Mouse (Mus musculus): Measurements from ENCODE around the gene Snn. TPM values are rescaled to one million over a fixed set of nuclear protein-coding genes. Genes with fewer than 3 reads are reported as not detected.

The Snn gene
- polyA plus RNA-seq, 1 experiment from 2014 or later: 66.4 TPM

- no peak for ATAC-seq (replicated peaks; ENCODE audit: insufficient number of reproducible peaks, low FRiP score, low TSS enrichment, low read depth)
- Histone ChIP-seq H3K4me2 (ENCODE audit: low read depth, low read length) (no peak overlapping the region), H3K27ac (replicated peaks; ENCODE audit: low read depth, low read length) (no peak overlapping the region), H3K9me3 (replicated peaks; ENCODE audit: control insufficient read depth, low read length) (no peaks in the 10 kb centered on the region), H3K4me1 (ENCODE audit: control insufficient read depth, insufficient read depth, low read length) (0 out of 2 replicates have a peak, but pooled peaks cover 2% of the 10 kb centered on the region), H3K4me3 (ENCODE audit: low read depth, low read length) (no peak overlapping the region), H3K27me3 (ENCODE audit: control insufficient read depth, insufficient read depth, low read length) (no peaks in the 10 kb centered on the region), H3K36me3 (replicated peaks; ENCODE audit: control insufficient read depth, insufficient read depth, low read depth, low read length) (no peaks in the 10 kb centered on the region), H3K9ac (replicated peaks; ENCODE audit: low read length) (no peak overlapping the region)
- WGBS: 59% methylated on average over 11 of the region's 11 CpGs
- no peak for DNase-seq (ENCODE audit: low spot score)
These were observed 42.7 kb upstream of the Snn start for GRCm38 (mm10) chr16:11017807-11018595.

- Histone ChIP-seq H3K27me3 (ENCODE audit: control insufficient read depth, insufficient read depth, low read length) (no peaks in the 10 kb centered on the region), H3K27ac (replicated peaks; ENCODE audit: low read depth, low read length) (no peak overlapping the region), H3K4me1 (ENCODE audit: control insufficient read depth, insufficient read depth, low read length) (0 out of 2 replicates have a peak, but pooled peaks cover 2% of the 10 kb centered on the region), H3K4me2 (ENCODE audit: low read depth, low read length) (no peak overlapping the region), H3K9ac (replicated peaks; ENCODE audit: low read length) (no peak overlapping the region), H3K9me3 (replicated peaks; ENCODE audit: control insufficient read depth, low read length) (no peaks in the 10 kb centered on the region), H3K4me3 (ENCODE audit: low read depth, low read length) (no peak overlapping the region), H3K36me3 (replicated peaks; ENCODE audit: control insufficient read depth, insufficient read depth, low read depth, low read length) (no peaks in the 10 kb centered on the region)
- WGBS: 41% methylated on average over 3 of the region's 3 CpGs
- ATAC-seq (replicated peaks; ENCODE audit: insufficient number of reproducible peaks, low FRiP score, low TSS enrichment, low read depth) (peak; percentile 81), DNase-seq (ENCODE audit: low spot score) (peak; percentile 33)
These were observed 39.2 kb upstream of the Snn start for GRCm38 (mm10) chr16:11021403-11022112.

- no peak overlapping the region for H3K4me3 ChIP-seq (ENCODE audit: low read depth, low read length)
- H3K4me2 ChIP-seq (ENCODE audit: low read depth, low read length): no peak overlapping the region
- DNase-seq (ENCODE audit: low spot score) (no peak), ATAC-seq (replicated peaks; ENCODE audit: insufficient number of reproducible peaks, low FRiP score, low TSS enrichment, low read depth) (0 out of 2 replicates have a peak, but pooled peaks have one; percentile 19)
- no peak overlapping the region for H3K27ac ChIP-seq (replicated peaks; ENCODE audit: low read depth, low read length)
- H3K27me3 ChIP-seq (ENCODE audit: control insufficient read depth, insufficient read depth, low read length): no peaks in the 10 kb centered on the region
- 87% methylated on average over 4 of the region's 4 CpGs for WGBS
- 0 out of 2 replicates have a peak, but pooled peaks cover 2% of the 10 kb centered on the region for H3K4me1 ChIP-seq (ENCODE audit: control insufficient read depth, insufficient read depth, low read length)
- H3K9ac ChIP-seq (replicated peaks; ENCODE audit: low read length): no peak overlapping the region
- no peaks in the 10 kb centered on the region for H3K9me3 ChIP-seq (replicated peaks; ENCODE audit: control insufficient read depth, low read length)
- no peaks in the 10 kb centered on the region for H3K36me3 ChIP-seq (replicated peaks; ENCODE audit: control insufficient read depth, insufficient read depth, low read depth, low read length)
These were observed 38.6 kb upstream of the Snn start for GRCm38 (mm10) chr16:11022113-11022489.

- WGBS: 80% methylated on average over 5 of the region's 5 CpGs
- no peak overlapping the region for H3K9ac ChIP-seq (replicated peaks; ENCODE audit: low read length)
- no peak for ATAC-seq (replicated peaks; ENCODE audit: insufficient number of reproducible peaks, low FRiP score, low TSS enrichment, low read depth)
These were observed 37.1 kb upstream of the Snn start for GRCm38 (mm10) chr16:11023618-11024017.

GRCm38 (mm10) chr16:11024841-11025240 is 35.9 kb upstream of the Snn start:
- Histone ChIP-seq H3K4me2 (ENCODE audit: low read depth, low read length) (no peak overlapping the region), H3K27me3 (ENCODE audit: control insufficient read depth, insufficient read depth, low read length) (no peaks in the 10 kb centered on the region), H3K4me1 (ENCODE audit: control insufficient read depth, insufficient read depth, low read length) (0 out of 2 replicates have a peak, but pooled peaks cover 2% of the 10 kb centered on the region), H3K36me3 (replicated peaks; ENCODE audit: control insufficient read depth, insufficient read depth, low read depth, low read length) (no peaks in the 10 kb centered on the region), H3K9me3 (replicated peaks; ENCODE audit: control insufficient read depth, low read length) (no peaks in the 10 kb centered on the region), H3K4me3 (ENCODE audit: low read depth, low read length) (no peak overlapping the region), H3K27ac (replicated peaks; ENCODE audit: low read depth, low read length) (no peak overlapping the region), H3K9ac (replicated peaks; ENCODE audit: low read length) (no peak overlapping the region)
- ATAC-seq (replicated peaks; ENCODE audit: insufficient number of reproducible peaks, low FRiP score, low TSS enrichment, low read depth): no peak
- DNase-seq (ENCODE audit: low spot score): no peak
- 83% methylated on average over 3 of the region's 3 CpGs for WGBS

More at GRCm38 (mm10) chr16:11023618-11024017, 37.1 kb upstream of the Snn start:
- H3K27me3 ChIP-seq (ENCODE audit: control insufficient read depth, insufficient read depth, low read length): no peaks in the 10 kb centered on the region
- no peaks in the 10 kb centered on the region for H3K9me3 ChIP-seq (replicated peaks; ENCODE audit: control insufficient read depth, low read length)
- H3K4me2 ChIP-seq (ENCODE audit: low read depth, low read length): no peak overlapping the region
- no peak overlapping the region for H3K4me3 ChIP-seq (ENCODE audit: low read depth, low read length)
- no peak overlapping the region for H3K27ac ChIP-seq (replicated peaks; ENCODE audit: low read depth, low read length)
- no peak for DNase-seq (ENCODE audit: low spot score)
- H3K36me3 ChIP-seq (replicated peaks; ENCODE audit: control insufficient read depth, insufficient read depth, low read depth, low read length): no peaks in the 10 kb centered on the region
- 0 out of 2 replicates have a peak, but pooled peaks cover 2% of the 10 kb centered on the region for H3K4me1 ChIP-seq (ENCODE audit: control insufficient read depth, insufficient read depth, low read length)

GRCm38 (mm10) chr16:11028206-11028605 is 32.5 kb upstream of the Snn start:
- Histone ChIP-seq H3K27me3 (ENCODE audit: control insufficient read depth, insufficient read depth, low read length) (no peaks in the 10 kb centered on the region), H3K4me2 (ENCODE audit: low read depth, low read length) (no peak overlapping the region), H3K9ac (replicated peaks; ENCODE audit: low read length) (no peak overlapping the region), H3K9me3 (replicated peaks; ENCODE audit: control insufficient read depth, low read length) (no peaks in the 10 kb centered on the region), H3K36me3 (replicated peaks; ENCODE audit: control insufficient read depth, insufficient read depth, low read depth, low read length) (no peaks in the 10 kb centered on the region), H3K4me3 (ENCODE audit: low read depth, low read length) (no peak overlapping the region), H3K4me1 (ENCODE audit: control insufficient read depth, insufficient read depth, low read length) (no peaks in the 10 kb centered on the region), H3K27ac (replicated peaks; ENCODE audit: low read depth, low read length) (no peak overlapping the region)
- 79% methylated on average over 7 of the region's 7 CpGs for WGBS
- no peak for ATAC-seq (replicated peaks; ENCODE audit: insufficient number of reproducible peaks, low FRiP score, low TSS enrichment, low read depth)
- no peak for DNase-seq (ENCODE audit: low spot score)

GRCm38 (mm10) chr16:11030844-11031243 is 29.9 kb upstream of the Snn start:
- Histone ChIP-seq H3K9me3 (replicated peaks; ENCODE audit: control insufficient read depth, low read length) (no peaks in the 10 kb centered on the region), H3K4me1 (ENCODE audit: control insufficient read depth, insufficient read depth, low read length) (no peaks in the 10 kb centered on the region), H3K4me3 (ENCODE audit: low read depth, low read length) (no peak overlapping the region), H3K36me3 (replicated peaks; ENCODE audit: control insufficient read depth, insufficient read depth, low read depth, low read length) (no peaks in the 10 kb centered on the region), H3K9ac (replicated peaks; ENCODE audit: low read length) (no peak overlapping the region), H3K27me3 (ENCODE audit: control insufficient read depth, insufficient read depth, low read length) (no peaks in the 10 kb centered on the region), H3K27ac (replicated peaks; ENCODE audit: low read depth, low read length) (no peak overlapping the region), H3K4me2 (ENCODE audit: low read depth, low read length) (no peak overlapping the region)
- WGBS: 76% methylated on average over 4 of the region's 4 CpGs
- no peak for ATAC-seq (replicated peaks; ENCODE audit: insufficient number of reproducible peaks, low FRiP score, low TSS enrichment, low read depth)
- no peak for DNase-seq (ENCODE audit: low spot score)

GRCm38 (mm10) chr16:11031320-11031719 is 29.4 kb upstream of the Snn start:
- ATAC-seq (replicated peaks; ENCODE audit: insufficient number of reproducible peaks, low FRiP score, low TSS enrichment, low read depth): no peak
- 65% methylated on average over 3 of the region's 3 CpGs for WGBS
- no peaks in the 10 kb centered on the region for H3K27me3 ChIP-seq (ENCODE audit: control insufficient read depth, insufficient read depth, low read length)

More at GRCm38 (mm10) chr16:11031320-11031719, 29.4 kb upstream of the Snn start:
- Histone ChIP-seq H3K9ac (replicated peaks; ENCODE audit: low read length) (no peak overlapping the region), H3K4me1 (ENCODE audit: control insufficient read depth, insufficient read depth, low read length) (no peaks in the 10 kb centered on the region), H3K36me3 (replicated peaks; ENCODE audit: control insufficient read depth, insufficient read depth, low read depth, low read length) (no peaks in the 10 kb centered on the region), H3K27ac (replicated peaks; ENCODE audit: low read depth, low read length) (no peak overlapping the region), H3K9me3 (replicated peaks; ENCODE audit: control insufficient read depth, low read length) (no peaks in the 10 kb centered on the region), H3K4me2 (ENCODE audit: low read depth, low read length) (no peak overlapping the region), H3K4me3 (ENCODE audit: low read depth, low read length) (no peak overlapping the region)
- no peak for DNase-seq (ENCODE audit: low spot score)

Measured in embryonic facial prominence, embryonic 11.5 days (tissue).